Mouse (Mus musculus) natural killer cell, adult 2 months (primary cell): ENCODE measurements around the gene Gmppa.

Experiments
- DNase-seq, 2 experiments: peaks; one replicate each; pipeline ENCODE4 v3.0.0; 2022; ENCODE audit warnings: low spot score in 2 of 2

The Gmppa gene

GRCm38 (mm10) chr1:75487040-75487404 lies 51.3 kb downstream of the Gmppa start:
- DNase-seq, result no peak

DNA sequence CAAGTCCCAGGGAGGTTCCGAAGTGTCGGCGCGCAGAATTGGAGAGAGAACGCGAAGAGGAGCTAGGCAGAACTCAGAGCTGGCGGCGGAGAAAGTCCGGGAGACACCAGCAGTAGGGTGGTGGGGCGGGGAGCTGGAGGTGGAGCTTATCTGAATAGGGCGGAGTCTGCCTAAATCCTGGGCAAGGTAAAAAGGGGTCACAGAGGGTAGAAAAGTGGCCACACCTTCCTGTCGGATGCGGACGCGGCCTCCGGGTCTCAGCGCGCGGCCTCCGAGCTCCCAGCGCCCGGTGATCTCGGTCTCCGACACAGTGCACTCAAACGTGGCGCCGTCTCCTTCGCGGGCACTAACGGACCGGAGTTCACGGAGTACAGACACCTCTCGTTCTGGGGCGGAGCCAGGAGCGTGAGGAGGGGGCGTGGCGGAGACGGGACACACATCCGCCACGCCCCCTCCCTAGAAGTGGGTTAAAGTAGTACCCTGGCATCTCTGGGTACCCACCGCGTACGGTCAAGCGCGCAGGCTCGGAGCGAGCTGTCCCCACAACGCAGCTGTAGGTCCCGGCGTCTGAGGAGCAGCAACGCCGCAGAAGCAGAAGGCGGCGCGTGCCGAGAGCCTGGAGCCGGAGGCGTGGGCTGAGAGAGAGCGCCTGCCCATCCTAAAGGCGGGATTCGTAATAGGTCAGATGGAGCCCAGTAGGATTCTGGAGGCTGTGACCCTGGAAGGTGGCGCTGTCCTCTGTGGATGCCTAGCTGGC lies 51.9 kb downstream of the Gmppa start:
- peak; percentile 23 to 55 for DNase-seq

GRCm38 (mm10) chr1:75490785-75491551 lies 55.2 kb downstream of the Gmppa start:
- no peak for DNase-seq

DNA sequence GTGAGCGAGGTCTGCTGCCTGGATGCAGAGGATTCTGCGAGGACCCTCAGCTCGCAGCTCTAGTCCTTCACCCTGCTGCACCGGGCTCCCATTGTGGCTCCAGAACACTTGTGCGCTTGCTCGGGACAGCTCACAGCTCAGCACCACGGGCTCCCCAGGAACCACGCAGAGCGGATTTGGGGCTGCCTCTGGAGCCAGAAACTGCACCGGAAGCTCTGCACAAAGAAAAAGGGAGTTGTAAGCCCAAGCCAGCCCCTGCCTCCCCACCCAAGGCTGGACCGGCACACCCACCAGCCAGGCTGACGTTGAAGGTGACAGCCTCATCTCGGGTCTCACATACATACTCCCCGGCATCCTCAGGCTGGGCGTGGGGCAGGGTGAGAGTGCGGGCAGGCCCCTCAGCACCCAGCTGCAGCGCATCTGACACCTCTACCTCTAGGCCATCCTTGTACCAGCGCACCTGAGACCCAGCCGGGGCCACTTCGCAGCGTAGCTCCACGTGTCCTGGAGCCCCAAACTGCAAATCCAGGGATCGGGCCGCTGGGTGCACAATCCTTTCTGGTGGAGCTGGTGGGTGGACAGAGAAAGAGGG lies 56.9 kb downstream of the Gmppa start:
- no peak for DNase-seq
